Mouse (Mus musculus) heart, postnatal 25 days (tissue): ENCODE data around the gene Clmp. TPM values are rescaled to one million over a fixed set of nuclear protein-coding genes. Genes with fewer than 3 reads are reported as not detected.

Source experiments
- DNase-seq: peaks from one replicate; pipeline ENCODE4 v3.0.0; 2022; ENCODE audit warnings: low spot score
- intact Hi-C: fragments of 180-260 bp; cut with DNase I; formaldehyde crosslinking; loops from one replicate; pipeline ENCODE4 v1.15.1; 2025
- total RNA-seq, 2 experiments: library from RNA; stranded (reverse); gene quantifications; 2 replicates each; pipeline ENCODE4 v1.2.3; 2021

The Clmp gene
- total RNA-seq: 1 to 10 TPM; 3.4 to 7.0 TPM

DNA sequence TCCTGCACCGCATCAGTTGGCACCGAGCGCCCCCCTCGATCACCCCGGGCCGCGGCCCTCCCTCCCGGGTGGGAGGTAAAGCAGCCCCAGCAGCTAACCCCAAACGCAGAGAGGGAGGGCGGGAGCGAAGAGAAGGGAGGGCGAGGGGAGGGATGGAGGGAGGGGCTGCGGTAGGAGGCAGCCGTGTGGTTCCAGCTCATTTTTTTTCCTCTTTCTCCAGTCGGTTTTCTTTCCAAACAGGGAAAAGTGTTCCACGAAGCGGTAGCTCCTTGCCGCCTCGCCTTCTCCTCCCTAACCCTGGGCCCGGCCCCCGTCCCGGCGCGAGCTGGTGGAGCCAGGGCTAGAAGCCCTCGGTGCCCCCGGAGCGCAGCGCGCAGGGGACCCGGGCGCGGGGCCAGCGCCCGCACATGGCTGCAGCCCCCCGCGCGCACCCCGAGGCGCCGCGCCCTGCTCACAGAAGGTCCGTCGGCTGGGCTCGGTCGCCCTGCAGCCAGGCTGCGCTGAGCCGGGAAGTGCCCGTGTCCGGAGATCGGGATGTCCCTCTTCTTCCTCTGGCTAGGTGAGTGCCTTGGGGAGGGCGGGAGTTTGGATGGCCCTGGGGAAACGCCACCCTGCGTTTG is at the start of gene Clmp:
Clmp (plus strand) TSS at position 162 of the 620 bp plus-strand sequence.
- DNase-seq: no peak
- intact Hi-C loops: no loop called here

DNA sequence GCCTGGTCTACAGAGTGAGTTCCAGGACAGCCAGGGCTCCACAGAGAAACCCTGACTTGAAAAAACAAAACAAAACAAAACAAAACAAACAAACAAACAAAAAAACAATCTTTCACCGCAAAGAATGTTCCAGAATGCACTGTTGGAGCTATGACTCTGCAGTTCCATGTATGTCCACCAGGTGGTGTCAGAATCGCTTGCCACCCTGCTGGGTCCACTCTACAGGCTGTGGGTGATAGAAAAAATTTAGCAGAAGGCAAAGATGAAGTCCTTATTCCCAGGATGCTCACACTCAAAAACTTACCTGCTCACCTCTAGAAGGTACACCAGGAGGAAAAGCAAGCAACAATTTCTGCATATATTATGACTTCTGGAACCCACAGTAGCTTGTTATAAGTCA is 49.7 kb upstream of the Clmp start:
- intact Hi-C loops: loop anchor here (1.0 kb wide), 1 partner anchor 114 kb away; no protein-coding TSS in a partner anchor
- no peak for DNase-seq

GRCm38 (mm10) chr9:40637705-40638393 is 47.9 kb upstream of the Clmp start:
- DNase-seq: no peak
- intact Hi-C loops: no loop called here

DNA sequence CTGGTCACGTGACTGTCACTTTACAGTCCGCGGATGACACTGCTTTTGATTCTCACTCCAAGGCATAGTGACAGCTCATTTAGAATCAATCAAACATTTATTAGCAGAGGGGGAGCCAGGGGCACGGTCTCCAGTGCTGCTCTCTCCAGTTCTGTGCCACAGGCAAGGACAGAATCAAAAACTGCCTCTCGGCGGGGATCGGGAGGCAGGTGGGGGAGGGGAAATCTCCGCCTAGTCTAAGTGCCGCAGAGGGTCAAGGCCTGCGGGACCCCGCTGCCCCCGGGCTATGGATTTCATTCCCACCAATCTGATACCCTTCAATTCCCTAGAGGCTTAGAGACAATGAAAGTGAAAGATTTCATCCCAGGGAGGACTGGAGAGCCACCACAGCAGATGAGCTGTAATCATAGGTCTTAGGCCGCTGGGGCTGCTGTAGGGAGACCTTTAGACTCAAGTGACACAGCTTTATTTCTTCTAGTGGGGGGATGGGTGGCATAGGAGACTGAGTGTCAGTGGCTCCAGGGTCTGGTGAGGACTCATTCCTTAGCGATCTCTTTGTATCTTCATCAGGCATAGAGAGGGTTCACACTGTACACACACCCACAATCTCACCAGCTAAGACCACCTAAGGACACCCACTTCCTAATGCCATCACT is 47.2 kb upstream of the Clmp start:
- intact Hi-C loops: no loop called here
- no peak for DNase-seq

DNA sequence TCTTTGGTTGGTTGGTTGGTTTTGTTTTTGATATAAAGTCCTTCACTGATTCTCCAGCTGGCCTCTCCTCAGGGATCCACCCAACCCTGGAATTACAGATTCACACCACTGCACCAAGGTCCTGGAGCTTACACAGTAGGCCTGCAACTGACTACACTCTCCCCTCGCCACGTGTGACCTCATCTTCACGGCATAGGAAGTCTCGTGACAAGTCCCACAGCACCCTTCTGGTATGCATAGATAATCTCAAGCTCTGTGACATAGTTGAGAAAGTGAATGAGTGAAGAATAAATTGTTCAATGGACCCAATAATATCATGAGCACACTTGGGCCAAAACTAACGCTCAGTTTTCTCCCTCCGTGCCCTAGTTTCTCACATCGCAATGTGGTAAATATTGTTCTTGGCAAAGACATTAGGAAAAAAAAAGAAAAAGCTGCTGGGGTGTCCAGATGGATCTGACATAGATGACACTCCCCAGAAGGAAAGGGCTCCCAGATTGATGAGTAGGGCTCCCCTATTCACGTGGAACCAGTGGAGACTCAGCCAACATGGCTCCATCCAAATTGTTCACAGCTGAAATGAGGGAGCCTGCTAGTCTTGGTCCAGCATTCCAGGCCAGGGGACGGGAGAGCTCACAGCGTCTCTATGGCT is 46.1 kb upstream of the Clmp start:
- intact Hi-C loops: no loop called here
- no peak for DNase-seq

- DNase-seq: no peak
- intact Hi-C loops: no loop called here
Measured at GRCm38 (mm10) chr9:40641318-40641717, 44.4 kb upstream of the Clmp start.

DNA sequence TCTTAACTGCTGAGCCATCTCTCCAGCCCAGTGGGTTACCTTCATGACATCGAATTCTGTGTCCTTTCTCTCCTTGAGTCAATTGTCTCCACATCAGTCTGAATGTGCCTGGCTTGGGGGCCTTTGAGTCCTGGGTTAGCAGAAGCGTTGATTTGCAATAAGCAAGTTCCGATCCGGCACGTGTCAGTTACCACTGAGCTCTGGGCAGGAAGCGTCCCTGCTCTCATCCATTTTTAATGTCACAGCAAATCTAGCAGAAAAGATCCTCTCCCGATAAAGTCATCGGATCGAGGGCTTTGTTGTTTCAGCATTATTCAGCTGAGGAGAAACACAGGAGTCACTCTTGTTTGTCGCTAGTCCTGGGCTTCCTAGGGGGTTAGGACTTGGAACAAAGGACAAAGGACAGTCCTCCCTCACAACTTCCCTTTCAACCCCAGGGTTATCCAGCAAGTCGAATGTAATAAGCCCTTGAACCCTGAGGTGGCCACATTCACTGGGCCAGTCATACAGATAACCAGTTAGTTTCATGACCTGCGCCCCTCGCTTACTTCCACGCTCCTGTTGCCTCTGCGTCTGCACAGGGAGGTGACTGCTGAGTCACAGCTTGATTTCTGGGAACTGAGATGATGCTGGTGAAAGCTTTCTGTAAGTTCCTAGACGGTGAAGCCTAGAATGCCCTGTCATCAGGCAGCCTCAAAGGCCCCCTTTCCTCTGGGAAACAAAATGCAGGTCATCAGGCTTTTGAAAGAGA is 43.1 kb upstream of the Clmp start:
- intact Hi-C loops: no loop called here
- no peak for DNase-seq

DNA sequence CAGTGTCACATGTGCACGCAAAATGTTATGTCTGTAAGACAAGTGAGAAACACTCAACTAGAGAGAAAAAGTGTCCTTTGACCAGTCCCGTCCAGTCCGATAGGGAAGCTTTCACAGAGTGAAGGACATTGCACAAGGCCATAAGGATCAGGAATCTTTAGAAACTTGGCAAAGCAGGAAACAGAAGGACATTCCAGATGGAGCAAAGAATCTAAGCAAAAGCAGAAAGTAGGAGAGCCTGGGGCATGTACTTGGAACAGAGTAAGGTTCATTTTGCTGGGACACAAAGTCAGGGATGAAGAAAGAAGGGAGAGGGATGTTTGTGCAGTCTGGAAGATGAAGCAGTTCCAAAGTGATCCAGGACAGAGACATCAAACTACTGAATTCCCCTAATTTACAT is 36.3 kb upstream of the Clmp start:
- no peak for DNase-seq
- intact Hi-C loops: no loop called here

- intact Hi-C loops: no loop called here
- DNase-seq: no peak
Measured at GRCm38 (mm10) chr9:40649983-40650382, 35.8 kb upstream of the Clmp start.

DNA sequence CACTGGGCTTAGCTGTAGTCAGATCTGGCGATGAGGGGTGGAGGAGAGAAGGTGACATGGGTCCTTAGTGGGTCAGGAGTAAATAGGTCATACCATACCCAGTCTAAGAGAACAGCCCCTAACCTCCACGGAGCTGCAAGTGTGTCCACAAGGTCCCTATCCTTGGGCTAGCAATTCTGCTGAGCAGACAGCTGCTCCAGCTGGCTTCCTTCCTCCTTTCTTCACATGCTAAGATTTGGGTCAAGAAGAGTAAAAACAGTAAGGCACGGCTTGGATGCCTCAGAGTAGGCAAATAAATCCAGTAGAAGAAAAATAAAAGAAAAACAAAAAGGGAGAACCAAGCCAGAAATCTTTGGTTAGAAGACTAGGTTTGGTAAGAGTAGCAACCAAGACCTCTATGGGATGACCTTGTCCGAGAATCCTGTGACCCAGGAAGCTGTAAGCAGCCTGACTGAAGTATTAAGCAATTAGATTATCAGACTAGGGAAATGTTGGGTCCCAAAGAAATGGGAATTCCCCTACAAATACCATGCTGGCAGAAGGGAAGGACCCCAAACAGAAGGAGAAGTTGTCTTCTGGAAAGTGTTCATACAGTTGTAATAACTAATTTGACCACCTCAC is 34.4 kb upstream of the Clmp start:
- intact Hi-C loops: no loop called here
- DNase-seq: no peak

DNA sequence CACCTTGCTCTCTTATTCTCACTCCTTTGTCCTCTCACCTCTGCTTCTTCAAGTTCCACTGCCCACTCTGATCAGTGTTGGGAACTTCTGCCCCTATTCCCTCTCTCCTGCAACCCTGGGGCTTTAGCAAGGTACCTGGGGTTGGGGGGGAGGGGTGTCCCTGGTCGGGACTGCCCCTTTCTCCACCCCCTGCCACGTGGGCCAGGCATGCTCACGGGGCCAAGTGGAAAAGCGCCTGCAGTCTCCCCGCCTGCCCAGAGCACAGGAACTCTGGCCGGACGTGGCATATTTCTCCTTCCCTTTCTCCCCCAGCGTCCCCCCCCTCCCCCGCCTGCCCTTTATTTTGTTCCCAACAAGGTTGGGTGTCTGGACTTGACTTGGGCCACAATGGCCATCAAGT is 33.0 kb upstream of the Clmp start:
- intact Hi-C loops: no loop called here

GRCm38 (mm10) chr9:40666190-40666803 is 19.5 kb upstream of the Clmp start:
- intact Hi-C loops: no loop called here
- no peak for DNase-seq

More for the DNA sequence above, 33.0 kb upstream of the Clmp start:
- no peak for DNase-seq

DNA sequence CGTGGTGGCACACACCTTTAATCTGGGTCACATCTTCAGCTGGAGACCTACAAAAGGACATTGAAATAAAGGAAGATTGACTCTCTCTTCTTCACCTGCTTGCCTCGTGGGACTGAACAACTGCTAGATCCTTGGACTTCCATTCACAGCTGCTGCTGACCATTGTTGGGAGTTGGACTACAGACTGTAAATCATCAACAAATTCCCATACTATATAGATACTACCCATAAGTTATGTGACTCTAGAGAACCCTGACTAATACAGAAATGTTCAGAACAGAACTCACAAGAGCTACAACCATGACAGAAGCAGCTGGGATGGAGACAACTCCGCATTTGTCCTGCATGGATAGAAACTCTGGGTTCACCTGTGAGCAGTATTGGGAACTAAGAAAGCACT is 15.4 kb upstream of the Clmp start, which contains the start of gene Gm21915:
Gm21915 (plus strand) TSS at position 301 of the 400 bp plus-strand sequence.
- no peak for DNase-seq

DNA sequence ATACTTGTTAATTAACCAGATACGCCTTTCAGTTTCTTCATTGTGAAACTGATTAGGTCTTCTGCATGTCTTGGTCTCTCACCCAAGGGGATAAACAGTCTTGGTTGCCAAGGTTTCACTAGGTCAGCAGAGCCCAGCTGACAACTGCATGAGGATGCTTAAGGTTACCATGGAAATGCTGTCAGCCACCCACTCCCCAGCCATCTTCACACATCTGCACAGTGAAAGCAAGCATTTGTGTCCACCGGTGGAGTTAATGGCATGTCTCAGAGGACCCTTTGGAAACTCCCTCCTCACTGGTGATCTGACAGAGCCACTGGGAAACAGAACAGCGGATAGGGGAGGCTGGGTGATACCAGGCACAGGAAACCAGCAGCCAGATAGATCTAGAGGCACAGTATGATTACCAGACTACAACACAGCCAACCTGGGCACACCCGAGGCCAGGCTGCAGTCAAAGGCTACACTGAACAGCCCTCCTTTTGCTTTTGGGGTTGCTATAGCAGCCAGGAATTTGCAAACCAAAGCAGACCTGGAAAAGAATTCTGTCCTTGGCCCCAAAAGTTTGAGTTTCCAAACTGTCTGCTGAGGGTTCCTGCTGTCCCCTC is 14.3 kb upstream of the Clmp start:
- intact Hi-C loops: no loop called here
- DNase-seq: no peak

More for the DNA sequence above, 15.4 kb upstream of the Clmp start, which contains the start of gene Gm21915:
- intact Hi-C loops: no loop called here

- intact Hi-C loops: no loop called here
- DNase-seq: no peak
Measured at GRCm38 (mm10) chr9:40675203-40675958, 10.4 kb upstream of the Clmp start.

DNA sequence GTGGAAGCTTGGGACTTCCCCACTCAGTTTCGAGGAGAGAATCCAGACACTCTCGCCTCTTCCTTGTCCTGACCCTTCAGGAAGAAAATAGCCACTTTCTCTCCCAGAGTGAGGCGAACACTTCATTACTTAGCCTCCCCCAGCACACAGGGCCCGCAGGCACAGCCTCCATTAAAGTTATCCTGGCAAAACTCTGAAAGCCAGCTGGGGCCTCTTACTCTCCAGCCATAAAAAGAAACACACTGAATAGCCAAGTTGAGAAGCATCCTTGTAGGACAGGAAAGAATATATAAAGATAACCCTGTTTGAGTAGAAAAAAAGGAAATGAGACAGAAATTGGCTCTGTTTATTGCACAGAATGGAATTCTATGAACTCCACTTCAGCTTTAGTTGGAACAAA is 7.1 kb upstream of the Clmp start:
- intact Hi-C loops: no loop called here
- DNase-seq: no peak

- intact Hi-C loops: no loop called here
- no peak for DNase-seq
Measured at GRCm38 (mm10) chr9:40686421-40686899, 698 bp downstream of the Clmp start.

GRCm38 (mm10) chr9:40687053-40687452 is 1.3 kb downstream of the Clmp start:
- no peak for DNase-seq
- intact Hi-C loops: no loop called here
